Mouse (Mus musculus): ENCODE measurements around the gene Sytl3. TPM values are rescaled to one million over a fixed set of nuclear protein-coding genes. Genes with fewer than 3 reads are reported as not detected.
"Not testable (repeated sequence)": the region's sequence is repeated elsewhere in the genome, so short reads cannot be mapped to it uniquely, and the experiment has no call there.

Sytl3 gene
- polyA plus RNA-seq, 1 experiment from 2014 or later, result 2.5 TPM

- H3K9ac ChIP-seq (ENCODE audit: low read depth, low read length); H3K4me3 ChIP-seq (replicated peaks; ENCODE audit: low read depth, low read length); H3K27me3 ChIP-seq (ENCODE audit: insufficient read depth, low read length); DNase-seq (ENCODE audit: low spot score); H3K27ac ChIP-seq; H3K4me1 ChIP-seq (replicated peaks; ENCODE audit: insufficient read depth, low read length); H3K36me3 ChIP-seq (ENCODE audit: insufficient read depth, low read length); H3K9me3 ChIP-seq (replicated peaks; ENCODE audit: low read length); H3K4me2 ChIP-seq (ENCODE audit: low read length): not testable (repeated sequence)
- ATAC-seq (replicated peaks; ENCODE audit: low FRiP score, low read depth), result 0 out of 2 replicates have a peak, but pooled peaks have one; percentile 49
- 75% methylated on average over 14 of the region's 14 CpGs for WGBS
These were observed 18.0 kb upstream of the Sytl3 start for GRCm38 (mm10) chr17:6640771-6641429.

GRCm38 (mm10) chr17:6644210-6644609 is 14.7 kb upstream of the Sytl3 start:
- H3K9me3 ChIP-seq (replicated peaks; ENCODE audit: low read length); H3K4me2 ChIP-seq (ENCODE audit: low read length); ATAC-seq (replicated peaks; ENCODE audit: low FRiP score, low read depth); DNase-seq (ENCODE audit: low spot score); H3K36me3 ChIP-seq (ENCODE audit: insufficient read depth, low read length); H3K4me3 ChIP-seq (replicated peaks; ENCODE audit: low read depth, low read length); H3K9ac ChIP-seq (ENCODE audit: low read depth, low read length); H3K4me1 ChIP-seq (replicated peaks; ENCODE audit: insufficient read depth, low read length); H3K27me3 ChIP-seq (ENCODE audit: insufficient read depth, low read length); H3K27ac ChIP-seq: not testable (repeated sequence)
- 84% methylated on average over 7 of the region's 9 CpGs for WGBS

DNA sequence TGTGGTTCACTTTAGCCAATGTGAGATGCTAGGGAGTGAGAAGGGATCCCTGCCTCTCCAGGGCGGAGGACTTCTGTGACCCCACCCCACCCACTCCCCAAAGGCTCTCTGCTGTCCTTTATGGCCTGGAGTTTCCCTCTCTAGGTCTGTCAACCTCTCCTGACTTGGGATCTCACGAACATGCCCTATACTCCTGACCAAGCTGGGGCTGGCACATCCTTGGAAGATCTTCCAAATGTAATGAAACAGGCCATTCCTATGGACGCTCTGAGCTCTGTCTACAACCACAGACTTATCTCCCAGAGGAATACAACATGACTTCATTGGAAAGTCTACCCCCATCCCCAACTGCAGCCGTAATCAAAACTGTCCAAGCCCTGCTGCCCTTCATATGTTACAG is 14.2 kb upstream of the Sytl3 start:
- not testable (repeated sequence) for ATAC-seq (replicated peaks; ENCODE audit: low FRiP score, low read depth); H3K9me3 ChIP-seq (replicated peaks; ENCODE audit: low read length); H3K27me3 ChIP-seq (ENCODE audit: insufficient read depth, low read length); H3K9ac ChIP-seq (ENCODE audit: low read depth, low read length); H3K36me3 ChIP-seq (ENCODE audit: insufficient read depth, low read length); H3K27ac ChIP-seq; H3K4me1 ChIP-seq (replicated peaks; ENCODE audit: insufficient read depth, low read length); H3K4me2 ChIP-seq (ENCODE audit: low read length); H3K4me3 ChIP-seq (replicated peaks; ENCODE audit: low read depth, low read length); DNase-seq (ENCODE audit: low spot score)
- WGBS, result 77% methylated on average over 4 of the region's 4 CpGs

DNA sequence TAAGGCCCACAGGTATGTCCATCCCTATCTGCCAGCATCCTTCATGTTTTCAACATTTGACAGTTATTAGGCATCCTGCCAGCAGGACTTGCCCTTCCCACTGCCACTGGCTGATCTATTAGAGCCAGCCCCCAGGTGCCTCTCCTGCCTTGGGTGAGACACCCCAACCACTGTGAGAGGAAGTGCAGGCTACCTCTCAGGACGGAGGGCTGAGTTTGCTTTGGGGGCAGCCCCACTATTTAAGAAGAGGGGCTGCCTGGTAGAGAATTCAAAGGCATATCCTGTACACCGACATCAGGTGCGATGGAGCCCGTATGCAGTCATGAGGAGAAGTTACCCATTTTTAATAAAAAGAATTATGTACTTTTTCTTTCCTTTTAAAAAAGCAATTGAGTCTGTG is 13.2 kb upstream of the Sytl3 start:
- not testable (repeated sequence) for ATAC-seq (replicated peaks; ENCODE audit: low FRiP score, low read depth); H3K4me3 ChIP-seq (replicated peaks; ENCODE audit: low read depth, low read length); H3K27ac ChIP-seq; H3K9me3 ChIP-seq (replicated peaks; ENCODE audit: low read length); DNase-seq (ENCODE audit: low spot score); H3K27me3 ChIP-seq (ENCODE audit: insufficient read depth, low read length); H3K36me3 ChIP-seq (ENCODE audit: insufficient read depth, low read length); H3K4me2 ChIP-seq (ENCODE audit: low read length); H3K4me1 ChIP-seq (replicated peaks; ENCODE audit: insufficient read depth, low read length); H3K9ac ChIP-seq (ENCODE audit: low read depth, low read length)
- WGBS, result 70% methylated on average over 2 of the region's 4 CpGs

DNA sequence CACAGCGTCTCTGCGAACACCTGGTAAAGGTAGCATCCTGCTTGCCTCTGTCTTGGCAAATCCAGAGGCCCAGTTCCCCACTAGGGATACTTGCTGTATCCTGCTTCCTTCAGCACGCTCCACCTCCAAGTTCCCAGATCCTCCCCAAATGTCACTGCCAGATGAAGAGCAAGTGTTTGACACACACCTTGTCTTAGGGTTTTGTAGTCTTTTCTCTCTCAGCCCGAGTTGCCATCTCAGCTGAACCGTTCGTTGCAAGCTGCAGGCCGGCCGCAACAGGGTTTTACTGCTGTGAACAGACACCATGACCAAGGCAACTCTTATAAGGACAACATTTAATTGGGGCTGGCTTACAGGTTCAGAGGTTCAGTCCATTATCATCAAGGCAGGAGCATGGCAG is 12.1 kb upstream of the Sytl3 start:
- H3K9me3 ChIP-seq (replicated peaks; ENCODE audit: low read length); H3K27ac ChIP-seq; H3K36me3 ChIP-seq (ENCODE audit: insufficient read depth, low read length); H3K4me1 ChIP-seq (replicated peaks; ENCODE audit: insufficient read depth, low read length); ATAC-seq (replicated peaks; ENCODE audit: low FRiP score, low read depth); H3K9ac ChIP-seq (ENCODE audit: low read depth, low read length); DNase-seq (ENCODE audit: low spot score); H3K4me2 ChIP-seq (ENCODE audit: low read length); H3K27me3 ChIP-seq (ENCODE audit: insufficient read depth, low read length); H3K4me3 ChIP-seq (replicated peaks; ENCODE audit: low read depth, low read length): not testable (repeated sequence)
- WGBS, result 98% methylated on average over 8 of the region's 8 CpGs

DNA sequence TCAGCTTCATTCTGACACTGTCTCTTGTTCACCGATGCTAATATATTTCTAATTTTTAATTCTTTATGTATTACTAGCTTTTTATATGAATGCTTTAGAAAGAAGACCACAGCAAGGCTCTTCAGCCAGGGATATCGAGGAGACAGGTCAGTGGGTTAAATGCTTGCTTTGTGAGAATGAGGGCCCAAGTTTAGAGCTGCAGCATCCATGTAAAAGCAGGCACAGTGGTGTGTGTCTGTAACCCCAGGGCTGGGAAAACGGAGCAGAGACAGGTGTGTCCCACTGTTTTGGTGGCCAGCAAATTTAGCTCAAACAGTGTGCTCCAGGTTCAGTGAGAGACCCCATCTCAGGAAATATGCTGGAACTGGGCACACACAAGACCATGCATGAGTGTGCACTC is 11.4 kb upstream of the Sytl3 start:
- not testable (repeated sequence) for H3K4me3 ChIP-seq (replicated peaks; ENCODE audit: low read depth, low read length); ATAC-seq (replicated peaks; ENCODE audit: low FRiP score, low read depth); H3K27ac ChIP-seq; H3K36me3 ChIP-seq (ENCODE audit: insufficient read depth, low read length); H3K4me2 ChIP-seq (ENCODE audit: low read length); DNase-seq (ENCODE audit: low spot score); H3K27me3 ChIP-seq (ENCODE audit: insufficient read depth, low read length); H3K9me3 ChIP-seq (replicated peaks; ENCODE audit: low read length); H3K9ac ChIP-seq (ENCODE audit: low read depth, low read length); H3K4me1 ChIP-seq (replicated peaks; ENCODE audit: insufficient read depth, low read length)
- 93% methylated on average over 3 of the region's 3 CpGs for WGBS

GRCm38 (mm10) chr17:6650904-6651565 is 7.9 kb upstream of the Sytl3 start:
- H3K4me1 ChIP-seq (replicated peaks; ENCODE audit: insufficient read depth, low read length); DNase-seq (ENCODE audit: low spot score); H3K4me2 ChIP-seq (ENCODE audit: low read length); H3K9ac ChIP-seq (ENCODE audit: low read depth, low read length); H3K9me3 ChIP-seq (replicated peaks; ENCODE audit: low read length); H3K36me3 ChIP-seq (ENCODE audit: insufficient read depth, low read length); ATAC-seq (replicated peaks; ENCODE audit: low FRiP score, low read depth); H3K27me3 ChIP-seq (ENCODE audit: insufficient read depth, low read length); H3K4me3 ChIP-seq (replicated peaks; ENCODE audit: low read depth, low read length); H3K27ac ChIP-seq: not testable (repeated sequence)
- 93% methylated on average over 5 of the region's 7 CpGs for WGBS

GRCm38 (mm10) chr17:6653341-6653946 is 5.4 kb upstream of the Sytl3 start:
- H3K9me3 ChIP-seq (replicated peaks; ENCODE audit: low read length); H3K4me3 ChIP-seq (replicated peaks; ENCODE audit: low read depth, low read length); H3K36me3 ChIP-seq (ENCODE audit: insufficient read depth, low read length); ATAC-seq (replicated peaks; ENCODE audit: low FRiP score, low read depth); DNase-seq (ENCODE audit: low spot score); H3K9ac ChIP-seq (ENCODE audit: low read depth, low read length); H3K4me1 ChIP-seq (replicated peaks; ENCODE audit: insufficient read depth, low read length); H3K27me3 ChIP-seq (ENCODE audit: insufficient read depth, low read length); H3K4me2 ChIP-seq (ENCODE audit: low read length); H3K27ac ChIP-seq: not testable (repeated sequence)
- 65% methylated on average over 4 of the region's 5 CpGs for WGBS

DNA sequence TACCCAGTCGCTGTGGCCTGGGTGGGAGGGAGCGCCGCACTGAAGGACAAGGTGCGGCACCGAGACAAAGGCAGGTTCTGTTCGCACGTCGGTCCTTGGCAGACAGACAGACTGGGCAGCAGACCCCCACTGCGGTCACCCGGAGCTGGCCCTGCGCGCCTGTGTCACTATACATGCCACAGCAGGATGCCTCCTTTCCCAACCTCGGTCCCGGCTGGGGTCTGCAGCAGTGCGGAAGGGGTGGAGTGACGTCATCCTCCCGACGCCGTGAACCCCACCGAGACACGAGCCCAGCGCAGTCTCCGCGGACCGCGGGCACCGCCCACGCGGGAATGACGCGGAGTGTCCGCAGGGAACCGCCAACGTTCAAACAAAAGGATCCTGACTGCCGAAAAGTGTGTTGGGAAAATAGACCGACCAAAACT is 3.8 kb upstream of the Sytl3 start:
- DNase-seq (ENCODE audit: low spot score), result peak; percentile 88
- not testable (repeated sequence) for H3K4me1 ChIP-seq (replicated peaks; ENCODE audit: insufficient read depth, low read length); H3K9me3 ChIP-seq (replicated peaks; ENCODE audit: low read length); H3K27me3 ChIP-seq (ENCODE audit: insufficient read depth, low read length); H3K36me3 ChIP-seq (ENCODE audit: insufficient read depth, low read length)
- Histone ChIP-seq H3K27ac (peak overlapping the region; percentile 47; the same call in 1 of the 2 replicates), H3K4me2 (ENCODE audit: low read length) (peak overlapping the region; percentile 58), H3K4me3 (replicated peaks; ENCODE audit: low read depth, low read length) (peak overlapping the region; percentile 47), H3K9ac (ENCODE audit: low read depth, low read length) (peak overlapping the region; percentile 58)
- under 1% methylated on average over 34 of the region's 36 CpGs for WGBS
- ATAC-seq (replicated peaks; ENCODE audit: low FRiP score, low read depth), result peak; percentile 83
